Mouse (Mus musculus): Measurements from ENCODE around the gene Homez. TPM values are rescaled to one million over a fixed set of nuclear protein-coding genes. Genes with fewer than 3 reads are reported as not detected.

Gene Homez
- polyA plus RNA-seq, 1 experiment from 2014 or later = 10.1 TPM

DNA sequence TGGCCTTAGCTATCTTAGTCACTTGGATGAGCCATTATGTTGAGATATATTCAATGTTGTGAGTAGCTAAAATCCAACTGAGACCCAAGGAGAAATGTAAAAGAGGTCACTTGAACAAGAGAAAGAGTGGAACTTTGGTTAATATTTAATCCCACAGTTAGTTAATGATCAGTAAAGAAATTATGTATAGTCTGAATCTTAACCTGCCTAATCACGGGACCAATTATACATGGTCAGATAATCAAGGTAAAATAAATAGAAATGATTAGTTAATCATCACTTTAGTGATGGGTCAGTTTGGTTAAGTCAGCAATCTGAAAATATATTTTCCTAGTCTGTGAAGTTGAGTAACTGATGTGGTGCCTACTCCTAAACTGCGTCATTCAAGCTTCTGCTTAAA is 48.5 kb downstream of the Homez start:
- WGBS = 83% methylated on average over 2 of the region's 2 CpGs

DNA sequence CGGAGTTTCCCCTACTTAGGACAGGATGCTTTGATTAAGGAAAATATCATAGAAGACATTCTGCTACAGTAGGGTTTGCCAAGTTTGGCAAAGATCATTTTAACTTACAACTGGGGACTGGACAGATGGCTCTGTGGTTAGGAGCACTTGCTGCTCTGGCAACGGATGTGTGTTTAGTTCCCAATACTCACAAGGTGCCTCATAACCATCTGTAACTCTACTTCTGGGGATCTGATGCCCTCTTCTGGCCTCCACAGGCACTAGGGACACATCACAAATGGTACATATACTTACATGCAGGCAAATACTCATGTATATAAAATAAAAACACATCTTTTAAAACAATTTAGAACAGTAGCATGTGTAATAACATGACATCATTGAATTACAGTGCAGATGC is 53.0 kb downstream of the Homez start:
- no peaks in the 10 kb centered on the region for H3K4me1 ChIP-seq
- H3K27me3 ChIP-seq = no peaks in the 10 kb centered on the region
- H3K36me3 ChIP-seq = no peaks in the 10 kb centered on the region
- H3K9me3 ChIP-seq (replicated peaks) = no peaks in the 10 kb centered on the region
- H3K9ac ChIP-seq = no peak overlapping the region
- no peak overlapping the region for H3K27ac ChIP-seq (replicated peaks)
- H3K4me2 ChIP-seq (replicated peaks) = no peak overlapping the region
- no peak overlapping the region for H3K4me3 ChIP-seq (replicated peaks)
- ATAC-seq (ENCODE audit: insufficient number of reproducible peaks, low FRiP score, low TSS enrichment, low read depth) = no peak
- 38% methylated on average over 2 of the region's 2 CpGs for WGBS

More for the DNA sequence above, 48.5 kb downstream of the Homez start:
- Histone ChIP-seq H3K27ac (replicated peaks) (no peak overlapping the region), H3K4me1 (no peaks in the 10 kb centered on the region), H3K9ac (no peak overlapping the region), H3K9me3 (replicated peaks) (no peaks in the 10 kb centered on the region), H3K27me3 (no peaks in the 10 kb centered on the region), H3K4me3 (replicated peaks) (no peak overlapping the region), H3K4me2 (replicated peaks) (no peak overlapping the region), H3K36me3 (no peaks in the 10 kb centered on the region)
- no peak for ATAC-seq (ENCODE audit: insufficient number of reproducible peaks, low FRiP score, low TSS enrichment, low read depth)

DNA sequence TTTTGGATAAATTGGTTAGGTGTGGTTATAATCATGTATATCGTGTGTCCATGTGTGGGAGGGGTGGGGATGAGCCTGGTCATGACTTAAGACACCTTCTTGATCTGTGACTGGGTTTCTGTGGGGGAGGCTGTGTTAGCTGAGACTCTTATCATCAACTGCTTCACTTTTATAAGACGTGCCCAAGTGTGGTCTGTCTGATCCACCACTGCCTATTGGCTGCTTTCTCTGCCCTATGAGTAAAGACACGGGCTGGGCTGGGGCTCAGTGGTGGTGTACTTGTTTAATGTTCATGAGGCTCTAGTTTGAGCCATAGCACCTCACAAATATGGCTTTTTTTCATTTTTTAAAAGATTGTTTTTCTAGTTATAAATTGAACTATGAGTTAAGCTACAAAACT is 55.0 kb downstream of the Homez start:
- Histone ChIP-seq H3K4me3 (replicated peaks) (no peak overlapping the region), H3K4me2 (replicated peaks) (no peak overlapping the region), H3K36me3 (no peaks in the 10 kb centered on the region), H3K9ac (no peak overlapping the region), H3K27me3 (no peaks in the 10 kb centered on the region), H3K9me3 (replicated peaks) (no peaks in the 10 kb centered on the region), H3K4me1 (no peaks in the 10 kb centered on the region), H3K27ac (replicated peaks) (no peak overlapping the region)
- no peak for ATAC-seq (ENCODE audit: insufficient number of reproducible peaks, low FRiP score, low TSS enrichment, low read depth)
- 41% methylated on average over 3 of the region's 3 CpGs for WGBS

DNA sequence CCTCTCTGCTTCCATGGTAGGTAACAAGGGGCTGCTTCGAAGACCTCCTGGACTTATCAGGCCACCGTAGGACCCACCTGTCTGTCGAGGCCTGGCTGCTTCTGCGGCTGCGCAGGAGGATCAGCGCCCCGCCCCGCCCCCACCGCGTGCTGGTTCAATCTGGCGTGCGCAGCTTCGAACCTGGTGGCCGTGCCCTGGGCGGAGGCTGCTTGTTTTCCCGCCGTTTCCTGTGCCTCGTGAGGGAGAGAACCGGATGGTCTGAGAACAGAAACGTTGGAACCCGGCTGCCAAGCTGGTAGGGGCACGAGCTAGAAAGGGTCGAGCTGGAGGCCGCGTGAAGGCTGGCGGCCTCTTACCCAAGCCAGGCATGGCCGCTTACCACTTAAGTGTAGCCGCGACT is 56.8 kb downstream of the Homez start, which contains the start of gene Rnf212b:
Rnf212b (plus strand) TSS at position 151 of the 400 bp plus-strand sequence.
- Histone ChIP-seq H3K9me3 (replicated peaks) (no peaks in the 10 kb centered on the region), H3K4me3 (replicated peaks) (no peak within 1 kb of the TSS), H3K9ac (no peak within 1 kb of the TSS), H3K27me3 (no peaks in the 10 kb centered on the region), H3K4me1 (no peaks in the 10 kb centered on the region), H3K27ac (replicated peaks) (no peak within 1 kb of the TSS), H3K4me2 (replicated peaks) (no peak within 1 kb of the TSS), H3K36me3 (no peaks in the 10 kb centered on the region)
- no peak for ATAC-seq (ENCODE audit: insufficient number of reproducible peaks, low FRiP score, low TSS enrichment, low read depth)
- WGBS = 85% methylated on average over 29 of the region's 29 CpGs

DNA sequence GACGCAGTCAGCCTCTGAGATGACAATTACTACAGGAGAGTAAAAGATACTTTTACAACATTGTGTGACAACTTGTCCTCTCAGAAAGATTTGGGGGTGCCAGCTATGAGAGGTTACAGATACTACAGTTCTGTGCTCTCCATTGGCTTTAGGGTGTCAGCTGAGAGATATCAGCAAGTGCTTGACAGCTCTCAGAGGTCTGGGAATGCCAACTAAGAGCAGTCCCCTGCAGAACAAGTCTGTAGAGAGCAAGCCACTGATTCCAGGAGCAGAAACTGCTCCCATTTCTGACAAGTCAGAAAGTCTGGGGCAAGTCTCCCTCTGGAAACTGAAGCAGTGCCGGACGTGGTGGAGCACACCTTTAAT is 61.1 kb downstream of the Homez start:
- H3K27me3 ChIP-seq = no peaks in the 10 kb centered on the region
- H3K9ac ChIP-seq = no peak overlapping the region
- H3K4me1 ChIP-seq = no peaks in the 10 kb centered on the region
- no peak overlapping the region for H3K4me3 ChIP-seq (replicated peaks)
- ATAC-seq (ENCODE audit: insufficient number of reproducible peaks, low FRiP score, low TSS enrichment, low read depth) = no peak
- no peaks in the 10 kb centered on the region for H3K36me3 ChIP-seq
- no peak overlapping the region for H3K27ac ChIP-seq (replicated peaks)
- H3K4me2 ChIP-seq (replicated peaks) = no peak overlapping the region
- 90% methylated on average over 3 of the region's 3 CpGs for WGBS
- H3K9me3 ChIP-seq (replicated peaks) = no peaks in the 10 kb centered on the region

DNA sequence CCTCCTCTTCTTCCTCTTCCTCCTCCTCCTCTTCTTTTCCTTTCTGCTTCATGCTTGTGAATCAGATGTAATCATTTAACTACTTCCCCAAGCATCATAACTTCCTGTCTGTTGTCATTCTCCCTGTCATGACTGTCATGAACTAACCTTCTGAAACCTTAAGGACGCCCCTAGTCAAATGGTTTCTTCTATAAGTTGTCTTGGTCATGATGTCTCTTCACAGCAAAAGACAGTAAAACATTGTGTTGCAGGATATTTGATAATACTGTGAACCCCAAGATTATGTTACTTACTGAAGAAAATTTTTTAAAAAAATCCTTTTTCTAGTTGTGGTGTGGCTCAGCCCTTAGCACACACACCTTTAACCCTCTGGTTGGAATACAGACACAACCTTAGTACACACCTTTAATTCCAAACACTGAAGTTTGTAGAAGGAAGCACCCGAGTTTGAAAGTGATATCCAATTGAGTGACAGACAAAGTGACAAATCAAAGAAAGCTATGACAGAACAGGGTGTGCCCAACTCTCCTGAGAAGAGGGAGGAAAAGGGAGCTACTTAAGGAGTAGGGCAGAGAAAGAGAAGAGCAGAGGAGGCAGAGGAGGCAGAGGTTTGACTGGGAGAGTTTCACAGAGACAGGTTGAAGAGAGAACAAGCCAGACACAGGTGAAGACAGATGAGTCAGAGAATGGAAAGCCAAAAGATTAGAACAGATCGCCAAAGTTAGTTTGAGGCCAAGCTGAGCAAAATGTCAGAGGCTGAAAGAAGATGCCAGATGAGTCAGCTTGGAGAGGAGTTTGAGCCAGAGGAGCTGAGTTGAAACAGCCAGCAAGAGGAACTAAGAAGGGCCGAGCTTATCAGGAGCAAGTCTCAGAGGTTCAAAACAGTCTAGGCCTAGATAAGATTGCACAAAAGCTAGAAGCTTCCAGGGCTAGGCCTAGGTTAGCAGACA is 61.8 kb downstream of the Homez start:
- no peaks in the 10 kb centered on the region for H3K27me3 ChIP-seq
- no peak overlapping the region for H3K27ac ChIP-seq (replicated peaks)
- no peaks in the 10 kb centered on the region for H3K4me1 ChIP-seq
- H3K36me3 ChIP-seq = no peaks in the 10 kb centered on the region
- H3K4me3 ChIP-seq (replicated peaks) = no peak overlapping the region
- ATAC-seq (ENCODE audit: insufficient number of reproducible peaks, low FRiP score, low TSS enrichment, low read depth) = no peak
- WGBS = 70% methylated on average over 4 of the region's 4 CpGs
- no peaks in the 10 kb centered on the region for H3K9me3 ChIP-seq (replicated peaks)
- H3K4me2 ChIP-seq (replicated peaks) = no peak overlapping the region
- H3K9ac ChIP-seq = no peak overlapping the region

DNA sequence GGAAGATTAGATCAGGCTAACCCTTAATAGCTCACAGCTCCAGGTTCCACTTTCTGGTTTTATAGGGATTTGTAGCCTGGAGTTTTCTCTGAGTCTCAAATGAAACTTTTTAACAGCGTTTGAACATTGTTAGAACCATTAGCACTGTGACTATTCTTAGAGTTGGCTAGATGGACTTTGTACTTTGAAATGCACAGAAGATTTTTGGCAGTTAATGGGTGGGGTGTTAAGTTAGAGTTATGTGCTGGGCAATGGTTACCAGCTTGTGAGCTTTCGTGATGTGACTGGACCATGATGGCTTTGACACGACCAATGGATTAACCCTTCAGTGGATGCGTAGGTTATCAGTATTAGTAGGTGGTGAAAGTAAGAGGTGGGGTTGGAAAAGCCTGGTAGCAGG is 64.6 kb downstream of the Homez start:
- 79% methylated on average over 4 of the region's 4 CpGs for WGBS
- Histone ChIP-seq H3K27ac (replicated peaks) (no peak overlapping the region), H3K4me2 (replicated peaks) (no peak overlapping the region), H3K9ac (no peak overlapping the region), H3K4me3 (replicated peaks) (no peak overlapping the region), H3K27me3 (no peaks in the 10 kb centered on the region), H3K9me3 (replicated peaks) (no peaks in the 10 kb centered on the region), H3K4me1 (no peaks in the 10 kb centered on the region), H3K36me3 (no peaks in the 10 kb centered on the region)
- no peak for ATAC-seq (ENCODE audit: insufficient number of reproducible peaks, low FRiP score, low TSS enrichment, low read depth)

Other genes starting within 250 kb of the Homez start
- gene Psmb11, start 249.5 kb downstream of the Homez start, polyA plus RNA-seq (2015; fragmentation: Nextera tagmentation; extraction: Ambion mirVana) = 0.16 TPM in 1 of 2 replicates, not detected in the other
- gene Gm17606, start 230.0 kb downstream of the Homez start, polyA plus RNA-seq (2015; fragmentation: Nextera tagmentation; extraction: Ambion mirVana) = not detected in 2 replicates
- gene Cdh24, start 229.6 kb downstream of the Homez start, polyA plus RNA-seq (2015; fragmentation: Nextera tagmentation; extraction: Ambion mirVana) = 4.5 and 4.8 TPM in 2 replicates
- 74.2 and 75.5 TPM in 2 replicates for gene 1700123O20Rik, start 184.7 kb downstream of the Homez start, polyA plus RNA-seq (2015; fragmentation: Nextera tagmentation; extraction: Ambion mirVana)
- 130 and 132 TPM in 2 replicates for gene Acin1, start 184.0 kb downstream of the Homez start, polyA plus RNA-seq (2015; fragmentation: Nextera tagmentation; extraction: Ambion mirVana)
- gene Gm29776, start 172.1 kb downstream of the Homez start, polyA plus RNA-seq (2015; fragmentation: Nextera tagmentation; extraction: Ambion mirVana) = 0.23 and 0.28 TPM in 2 replicates
- gene Cebpe, start 158.8 kb downstream of the Homez start, polyA plus RNA-seq (2015; fragmentation: Nextera tagmentation; extraction: Ambion mirVana) = not detected in 2 replicates
- gene Slc7a8, start 89.0 kb downstream of the Homez start, polyA plus RNA-seq (2015; fragmentation: Nextera tagmentation; extraction: Ambion mirVana) = 6.5 and 6.8 TPM in 2 replicates
- not detected in 2 replicates for gene Rnf212b, start 56.8 kb downstream of the Homez start, polyA plus RNA-seq (2015; fragmentation: Nextera tagmentation; extraction: Ambion mirVana)
- gene Ppp1r3e, start 6.6 kb upstream of the Homez start, polyA plus RNA-seq (2015; fragmentation: Nextera tagmentation; extraction: Ambion mirVana) = 0.83 and 1.2 TPM in 2 replicates
- gene Bcl2l2, start 12.4 kb upstream of the Homez start, polyA plus RNA-seq (2015; fragmentation: Nextera tagmentation; extraction: Ambion mirVana) = 4.1 and 5.0 TPM in 2 replicates
- gene Gm20521, start 12.5 kb upstream of the Homez start, polyA plus RNA-seq (2015; fragmentation: Nextera tagmentation; extraction: Ambion mirVana) = not detected in 2 replicates
- gene Pabpn1, start 21.5 kb upstream of the Homez start, polyA plus RNA-seq (2015; fragmentation: Nextera tagmentation; extraction: Ambion mirVana) = 124 and 125 TPM in 2 replicates
- gene Slc22a17, start 42.2 kb upstream of the Homez start, polyA plus RNA-seq (2015; fragmentation: Nextera tagmentation; extraction: Ambion mirVana) = 81.7 and 93.6 TPM in 2 replicates
- 59.7 and 63.4 TPM in 2 replicates for gene Efs, start 55.2 kb upstream of the Homez start, polyA plus RNA-seq (2015; fragmentation: Nextera tagmentation; extraction: Ambion mirVana)
- gene Il25, start 61.7 kb upstream of the Homez start, polyA plus RNA-seq (2015; fragmentation: Nextera tagmentation; extraction: Ambion mirVana) = 0.47 TPM in 1 of 2 replicates, not detected in the other
- 8.9 and 9.4 TPM in 2 replicates for gene Cmtm5, start 65.3 kb upstream of the Homez start, polyA plus RNA-seq (2015; fragmentation: Nextera tagmentation; extraction: Ambion mirVana)
- 3.0 and 6.0 TPM in 2 replicates for gene Myh6, start 96.0 kb upstream of the Homez start, polyA plus RNA-seq (2015; fragmentation: Nextera tagmentation; extraction: Ambion mirVana)
- not detected in 2 replicates for gene Gm17428, start 106.0 kb upstream of the Homez start, polyA plus RNA-seq (2015; fragmentation: Nextera tagmentation; extraction: Ambion mirVana)
- 21.5 and 33.1 TPM in 2 replicates for gene Myh7, start 123.7 kb upstream of the Homez start, polyA plus RNA-seq (2015; fragmentation: Nextera tagmentation; extraction: Ambion mirVana)
- gene Ngdn, start 144.5 kb upstream of the Homez start, polyA plus RNA-seq (2015; fragmentation: Nextera tagmentation; extraction: Ambion mirVana) = 70.7 and 73.9 TPM in 2 replicates
- 4.2 and 5.0 TPM in 2 replicates for gene Zfhx2, start 221.4 kb upstream of the Homez start, polyA plus RNA-seq (2015; fragmentation: Nextera tagmentation; extraction: Ambion mirVana)
- 21.5 and 22.4 TPM in 2 replicates for gene Thtpa, start 223.8 kb upstream of the Homez start, polyA plus RNA-seq (2015; fragmentation: Nextera tagmentation; extraction: Ambion mirVana)
- 25.5 and 29.1 TPM in 2 replicates for gene Ap1g2, start 235.6 kb upstream of the Homez start, polyA plus RNA-seq (2015; fragmentation: Nextera tagmentation; extraction: Ambion mirVana)
- gene Jph4, start 246.0 kb upstream of the Homez start, polyA plus RNA-seq (2015; fragmentation: Nextera tagmentation; extraction: Ambion mirVana) = 3.0 and 3.6 TPM in 2 replicates